Mouse (Mus musculus): ENCODE measurements around the gene Itprip. TPM values are rescaled to one million over a fixed set of nuclear protein-coding genes. Genes with fewer than 3 reads are reported as not detected.

Gene Itprip
- polyA plus RNA-seq, 1 experiment, result 43.0 TPM

DNA sequence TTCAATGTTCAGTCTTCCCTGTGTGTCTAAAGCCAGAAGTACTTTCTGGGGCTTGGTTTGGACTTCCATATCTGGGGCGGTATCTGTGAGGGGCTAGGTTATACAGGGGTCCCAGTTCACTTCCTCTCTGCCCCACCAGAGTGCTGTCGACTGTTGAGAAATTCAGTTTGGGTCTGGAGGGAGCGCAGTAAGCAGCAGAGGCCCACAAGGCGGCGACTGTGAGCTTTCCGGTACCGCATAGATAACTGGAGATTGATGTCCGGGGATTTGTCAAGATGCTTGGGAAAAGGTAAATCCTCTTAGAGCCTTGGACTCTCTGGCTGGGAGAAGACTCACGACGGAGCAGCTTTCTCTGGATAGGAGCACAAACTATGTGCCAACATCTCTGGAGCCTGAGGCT lies 47.6 kb downstream of the Itprip start:
- no peaks in the 10 kb centered on the region for H3K4me1 ChIP-seq (ENCODE audit: control insufficient read depth, insufficient read depth, low read length)
- peaks cover 1% of the 10 kb centered on the region for H3K36me3 ChIP-seq (ENCODE audit: control insufficient read depth, insufficient read depth, low read length)
- no peak overlapping the region for H3K4me3 ChIP-seq (ENCODE audit: control insufficient read depth, low read depth, low read length)
- H3K27ac ChIP-seq (ENCODE audit: control insufficient read depth, insufficient read depth, low read depth, low read length), result no peak overlapping the region
- TF ChIP-seq POLR2A (IDR thresholded peaks at IDR 0.05; ENCODE audit: control insufficient read depth, low read depth, low read length), result no peak
- TF ChIP-seq CTCF (IDR thresholded peaks at IDR 0.05; ENCODE audit: control insufficient read depth, insufficient read depth, insufficient replicate concordance, low read depth, low read length), result no peak
- no peaks in the 10 kb centered on the region for H3K27me3 ChIP-seq (ENCODE audit: control insufficient read depth, insufficient read depth, low read length)

- no peak for TF ChIP-seq POLR2A (IDR thresholded peaks at IDR 0.05; ENCODE audit: control insufficient read depth, low read depth, low read length)
- no peak for TF ChIP-seq CTCF (IDR thresholded peaks at IDR 0.05; ENCODE audit: control insufficient read depth, insufficient read depth, insufficient replicate concordance, low read depth, low read length)
- Histone ChIP-seq H3K4me3 (ENCODE audit: control insufficient read depth, low read depth, low read length) (no peak overlapping the region), H3K4me1 (ENCODE audit: control insufficient read depth, insufficient read depth, low read length) (no peaks in the 10 kb centered on the region), H3K36me3 (ENCODE audit: control insufficient read depth, insufficient read depth, low read length) (peaks cover 1% of the 10 kb centered on the region), H3K27ac (ENCODE audit: control insufficient read depth, insufficient read depth, low read depth, low read length) (no peak overlapping the region), H3K27me3 (ENCODE audit: control insufficient read depth, insufficient read depth, low read length) (no peaks in the 10 kb centered on the region)
Observed at GRCm38 (mm10) chr19:47870102-47870666, 48.9 kb downstream of the Itprip start.

GRCm38 (mm10) chr19:47869516-47869915 lies 49.6 kb downstream of the Itprip start:
- H3K4me1 ChIP-seq (ENCODE audit: control insufficient read depth, insufficient read depth, low read length), result no peaks in the 10 kb centered on the region
- no peak overlapping the region for H3K4me3 ChIP-seq (ENCODE audit: control insufficient read depth, low read depth, low read length)
- no peaks in the 10 kb centered on the region for H3K27me3 ChIP-seq (ENCODE audit: control insufficient read depth, insufficient read depth, low read length)
- TF ChIP-seq CTCF (IDR thresholded peaks at IDR 0.05; ENCODE audit: control insufficient read depth, insufficient read depth, insufficient replicate concordance, low read depth, low read length), result no peak
- peaks cover 1% of the 10 kb centered on the region for H3K36me3 ChIP-seq (ENCODE audit: control insufficient read depth, insufficient read depth, low read length)
- H3K27ac ChIP-seq (ENCODE audit: control insufficient read depth, insufficient read depth, low read depth, low read length), result no peak overlapping the region

- no peak overlapping the region for H3K27ac ChIP-seq (ENCODE audit: control insufficient read depth, insufficient read depth, low read depth, low read length)
- H3K27me3 ChIP-seq (ENCODE audit: control insufficient read depth, insufficient read depth, low read length), result no peaks in the 10 kb centered on the region
- peaks cover 1% of the 10 kb centered on the region for H3K36me3 ChIP-seq (ENCODE audit: control insufficient read depth, insufficient read depth, low read length)
- H3K4me1 ChIP-seq (ENCODE audit: control insufficient read depth, insufficient read depth, low read length), result no peaks in the 10 kb centered on the region
- TF ChIP-seq CTCF (IDR thresholded peaks at IDR 0.05; ENCODE audit: control insufficient read depth, insufficient read depth, insufficient replicate concordance, low read depth, low read length) (no peak), POLR2A (IDR thresholded peaks at IDR 0.05; ENCODE audit: control insufficient read depth, low read depth, low read length) (no peak)
- H3K4me3 ChIP-seq (ENCODE audit: control insufficient read depth, low read depth, low read length), result no peak overlapping the region
Observed at GRCm38 (mm10) chr19:47868951-47869350, 50.1 kb downstream of the Itprip start.

- no peak overlapping the region for H3K4me3 ChIP-seq (ENCODE audit: control insufficient read depth, low read depth, low read length)
- TF ChIP-seq POLR2A (IDR thresholded peaks at IDR 0.05; ENCODE audit: control insufficient read depth, low read depth, low read length) (no peak), CTCF (IDR thresholded peaks at IDR 0.05; ENCODE audit: control insufficient read depth, insufficient read depth, insufficient replicate concordance, low read depth, low read length) (no peak)
- H3K27me3 ChIP-seq (ENCODE audit: control insufficient read depth, insufficient read depth, low read length), result no peaks in the 10 kb centered on the region
Observed at GRCm38 (mm10) chr19:47867628-47868175, 51.4 kb downstream of the Itprip start.

GRCm38 (mm10) chr19:47865353-47865947 lies 53.6 kb downstream of the Itprip start, which contains the start of gene Gsto2:
Gene Gsto2, plus strand, starts transcription at chr19:47865534.
- Histone ChIP-seq H3K4me1 (ENCODE audit: control insufficient read depth, insufficient read depth, low read length) (no peaks in the 10 kb centered on the region), H3K27me3 (ENCODE audit: control insufficient read depth, insufficient read depth, low read length) (no peaks in the 10 kb centered on the region), H3K27ac (ENCODE audit: control insufficient read depth, insufficient read depth, low read depth, low read length) (peak within 1 kb of the TSS; percentile 97), H3K36me3 (ENCODE audit: control insufficient read depth, insufficient read depth, low read length) (no peaks in the 10 kb centered on the region; the same call in 1 of the 2 replicates), H3K4me3 (ENCODE audit: control insufficient read depth, low read depth, low read length) (peak within 1 kb of the TSS; percentile 96)
- TF ChIP-seq POLR2A (IDR thresholded peaks at IDR 0.05; ENCODE audit: control insufficient read depth, low read depth, low read length), result peak; percentile 74
- TF ChIP-seq CTCF (IDR thresholded peaks at IDR 0.05; ENCODE audit: control insufficient read depth, insufficient read depth, insufficient replicate concordance, low read depth, low read length), result no peak

More at GRCm38 (mm10) chr19:47867628-47868175, 51.4 kb downstream of the Itprip start:
- H3K27ac ChIP-seq (ENCODE audit: control insufficient read depth, insufficient read depth, low read depth, low read length), result no peak overlapping the region
- peaks cover under 1% of the 10 kb centered on the region for H3K36me3 ChIP-seq (ENCODE audit: control insufficient read depth, insufficient read depth, low read length)
- no peaks in the 10 kb centered on the region for H3K4me1 ChIP-seq (ENCODE audit: control insufficient read depth, insufficient read depth, low read length)

GRCm38 (mm10) chr19:47864721-47865120 lies 54.4 kb downstream of the Itprip start:
- H3K4me3 ChIP-seq (ENCODE audit: control insufficient read depth, low read depth, low read length), result peak overlapping the region; percentile 72

More at GRCm38 (mm10) chr19:47864721-47865120, 54.4 kb downstream of the Itprip start:
- no peak overlapping the region for H3K27ac ChIP-seq (ENCODE audit: control insufficient read depth, insufficient read depth, low read depth, low read length)
- no peaks in the 10 kb centered on the region for H3K27me3 ChIP-seq (ENCODE audit: control insufficient read depth, insufficient read depth, low read length)
- TF ChIP-seq POLR2A (IDR thresholded peaks at IDR 0.05; ENCODE audit: control insufficient read depth, low read depth, low read length), result no peak
- TF ChIP-seq CTCF (IDR thresholded peaks at IDR 0.05; ENCODE audit: control insufficient read depth, insufficient read depth, insufficient replicate concordance, low read depth, low read length), result no peak
- H3K36me3 ChIP-seq (ENCODE audit: control insufficient read depth, insufficient read depth, low read length), result no peaks in the 10 kb centered on the region; the same call in 1 of the 2 replicates
- no peaks in the 10 kb centered on the region for H3K4me1 ChIP-seq (ENCODE audit: control insufficient read depth, insufficient read depth, low read length)
